Mouse (Mus musculus) telencephalon, adult 2 months (tissue): ENCODE measurements around the gene Fsd2.
A peak's percentile ranks its signal among the peaks of the same experiment; 100 is the strongest.

Source experiments
- DNase-seq: peaks from one replicate; pipeline ENCODE4 v3.0.0-alpha.2; 2011; ENCODE audit warnings: low read depth, low spot score

Fsd2 gene

GRCm38 (mm10) chr7:81572610-81573268 is 6.0 kb upstream of the Fsd2 start:
- no peak for DNase-seq

- no peak for DNase-seq
These were observed 5.2 kb upstream of the Fsd2 start for GRCm38 (mm10) chr7:81571941-81572441.

- peak; percentile 93 for DNase-seq
These were observed 4.6 kb upstream of the Fsd2 start, which contains the start of gene Whamm for GRCm38 (mm10) chr7:81571108-81571940. Gene Whamm (plus strand): TSS chr7:81571266.

- no peak for DNase-seq
These were observed 4.0 kb upstream of the Fsd2 start for GRCm38 (mm10) chr7:81570752-81571107.

- DNase-seq: no peak
These were observed 3.5 kb upstream of the Fsd2 start for GRCm38 (mm10) chr7:81570271-81570670.

- DNase-seq: no peak
These were observed 3.1 kb upstream of the Fsd2 start for GRCm38 (mm10) chr7:81569851-81570250.

- no peak for DNase-seq
These were observed 652 bp upstream of the Fsd2 start for GRCm38 (mm10) chr7:81567396-81567795.

GRCm38 (mm10) chr7:81566332-81566731 is 412 bp downstream of the Fsd2 start:
- DNase-seq: no peak

- no peak for DNase-seq
These were observed 1.2 kb downstream of the Fsd2 start for GRCm38 (mm10) chr7:81565381-81566055.

- DNase-seq: no peak
These were observed 2.0 kb downstream of the Fsd2 start for GRCm38 (mm10) chr7:81564766-81565165.

- no peak for DNase-seq
These were observed 3.2 kb downstream of the Fsd2 start for GRCm38 (mm10) chr7:81563506-81564015.

GRCm38 (mm10) chr7:81561211-81561610 is 5.5 kb downstream of the Fsd2 start:
- no peak for DNase-seq

- no peak for DNase-seq
These were observed 6.4 kb downstream of the Fsd2 start for GRCm38 (mm10) chr7:81560101-81561049.

GRCm38 (mm10) chr7:81559231-81559980 is 7.3 kb downstream of the Fsd2 start:
- DNase-seq: no peak

- no peak for DNase-seq
These were observed 8.8 kb downstream of the Fsd2 start for GRCm38 (mm10) chr7:81557985-81558360.

GRCm38 (mm10) chr7:81557252-81557984 is 9.3 kb downstream of the Fsd2 start:
- DNase-seq: no peak

- DNase-seq: no peak
These were observed 9.9 kb downstream of the Fsd2 start for GRCm38 (mm10) chr7:81556839-81557238.

GRCm38 (mm10) chr7:81554369-81554768 is 12.4 kb downstream of the Fsd2 start:
- no peak for DNase-seq

- DNase-seq: no peak
These were observed 13.2 kb downstream of the Fsd2 start for GRCm38 (mm10) chr7:81553589-81553988.

GRCm38 (mm10) chr7:81548864-81549263 is 17.9 kb downstream of the Fsd2 start:
- no peak for DNase-seq
